Mouse (Mus musculus) ES-Bruce4 (cell line): ENCODE data around the gene Grik4.

Experiments
- CTCF ChIP-seq: IDR thresholded peaks from one replicate; pipeline ENCODE4 v1.8.1; 2011; ENCODE audit warnings: low read depth, low read length
- EP300 ChIP-seq: IDR thresholded peaks from 2 replicates; pipeline ENCODE4 v1.6.1; 2011; ENCODE audit warnings: low read depth, low read length; ENCODE audit not compliant: insufficient read depth
- POLR2A ChIP-seq: IDR thresholded peaks from one replicate; pipeline ENCODE4 v1.8.1; 2011; ENCODE audit warnings: low read length; ENCODE audit not compliant: insufficient read depth

GRCm38 (mm10) chr9:42627146-42627545 lies 317.1 kb downstream of the Grik4 start:
- TF ChIP-seq CTCF, result no peak
- TF ChIP-seq POLR2A, result no peak
- no peak for TF ChIP-seq EP300
